Comparison of ENCODE assay signal across 9 mouse cellular contexts in genomic region chrX:73467446-73468241, GRCm38 (mm10). TPM values are rescaled to one million over a fixed set of nuclear protein-coding genes. Genes with fewer than 3 reads are reported as not detected.
A peak's percentile ranks its signal among the peaks of the same experiment; 100 is the strongest.
DNase-seq lines count a peak whose midpoint lies in the region; ATAC-seq and TF ChIP-seq lines count a peak whose summit lies in the region.
"Had no signal": no experiment of that assay in that cellular context is flagged by ENCODE, and none has a peak within 500 bp of the region (broad histone marks: within the 10 kb centered on the region; RNA-seq: fewer than 3 reads in every experiment).

No protein-coding gene starts in this region.

- 0 out of 2 replicates have a peak, but pooled peaks have one; percentile 33 for ATAC-seq in kidney, embryonic 15.5 days (replicated peaks; ENCODE audit: low FRiP score)
- no peak for ATAC-seq in liver, postnatal 0 days
- ATAC-seq in frontal cortex, adult (ENCODE audit: low TSS enrichment) = no peak

- H3K9ac ChIP-seq in kidney, embryonic 15.5 days = no peak overlapping the region
- H3K9ac ChIP-seq in liver, postnatal 0 days (replicated peaks) = no peak overlapping the region

- no peak for DNase-seq in kidney, adult 18-20 months
- DNase-seq in brain, embryonic 14.5 days (ENCODE audit: low read depth) = peak; percentile 9
- DNase-seq in heart, adult 9 months (ENCODE audit: low spot score in 2 of 2) = peak; percentile 50 to 61
- DNase-seq in liver, postnatal 0 days = no peak
- DNase-seq in spleen, postnatal 4 days (ENCODE audit: low spot score in 2 of 2) = no peak
- DNase-seq in MN1 (ENCODE audit: low spot score) = no peak
- DNase-seq: thymus, postnatal 14 days had no signal

- no peak for TF ChIP-seq POLR2A in brain, embryonic 14.5 days (IDR thresholded peaks at IDR 0.05; ENCODE audit: borderline replicate concordance, extremely low read depth, insufficient read depth, insufficient read length, poor library complexity, severe bottlenecking)

- TF ChIP-seq EP300 in liver, postnatal 0 days (IDR thresholded peaks at IDR 0.05; ENCODE audit: low read depth) = no peak

- 0 out of 2 replicates have a peak overlapping the region, but pooled peaks have one; percentile 41 for H3K27ac ChIP-seq in kidney, embryonic 15.5 days
- peak overlapping the region; percentile 60 for H3K27ac ChIP-seq in liver, postnatal 0 days (ENCODE audit: low read depth)

- no peaks in the 10 kb centered on the region for H3K4me1 ChIP-seq in kidney, embryonic 15.5 days
- no peaks in the 10 kb centered on the region for H3K4me1 ChIP-seq in liver, postnatal 0 days (ENCODE audit: insufficient read depth)

- H3K4me3 ChIP-seq in kidney, embryonic 15.5 days (replicated peaks) = no peak overlapping the region
- H3K4me3 ChIP-seq in liver, postnatal 0 days (ENCODE audit: low read depth, low read length) = no peak overlapping the region

- H3K9me3 ChIP-seq in kidney, embryonic 15.5 days (replicated peaks) = no peaks in the 10 kb centered on the region
- no peaks in the 10 kb centered on the region for H3K9me3 ChIP-seq in liver, postnatal 0 days (ENCODE audit: low read length)

- WGBS in kidney, embryonic 15.5 days = 64% methylated on average over 5 of the region's 5 CpGs
- 72% methylated on average over 4 of the region's 5 CpGs for WGBS in liver, postnatal 0 days (ENCODE audit: insufficient replicate concordance)

- TF ChIP-seq CTCF in brain, embryonic 14.5 days (IDR thresholded peaks at IDR 0.05; ENCODE audit: borderline replicate concordance, extremely low read depth, insufficient read depth, insufficient read length) = no peak
- no peak for TF ChIP-seq CTCF in liver, postnatal 0 days (IDR thresholded peaks at IDR 0.05; ENCODE audit: low read depth)

- no peaks in the 10 kb centered on the region for H3K36me3 ChIP-seq in kidney, embryonic 15.5 days
- H3K36me3 ChIP-seq in liver, postnatal 0 days (replicated peaks; ENCODE audit: insufficient read depth, low read length) = no peaks in the 10 kb centered on the region

- peaks cover 22% of the 10 kb centered on the region; the same call in 1 of the 2 replicates for H3K27me3 ChIP-seq in kidney, embryonic 15.5 days
- no peaks in the 10 kb centered on the region for H3K27me3 ChIP-seq in liver, postnatal 0 days (ENCODE audit: insufficient read depth, low read length)

- H3K4me2 ChIP-seq in kidney, embryonic 15.5 days = no peak overlapping the region
- no peak overlapping the region for H3K4me2 ChIP-seq in liver, postnatal 0 days (ENCODE audit: low read depth, low read length)

RNA-seq across cellular contexts. Expression of gene Haus7, which starts 8.8 kb away (rescaled TPM):
- polyA plus RNA-seq in kidney, embryonic 15.5 days (2015; fragmentation: Nextera tagmentation; extraction: Ambion mirVana) = 66.0 and 71.5 TPM in 2 replicates
- polyA plus RNA-seq in brain, embryonic 14.5 days (2012; rRNA removed) = 45.6 and 50.0 TPM in 2 replicates
- polyA plus RNA-seq in liver, postnatal 0 days (2015; fragmentation: Nextera tagmentation; extraction: Ambion mirVana) = 22.1 and 25.3 TPM in 2 replicates

RNA-seq across cellular contexts. Expression of gene Bgn, which starts 15.8 kb away (rescaled TPM):
- polyA plus RNA-seq in kidney, embryonic 15.5 days (2015; fragmentation: Nextera tagmentation; extraction: Ambion mirVana) = 90.8 and 96.4 TPM in 2 replicates
- 39.3 and 83.1 TPM in 2 replicates for polyA plus RNA-seq in brain, embryonic 14.5 days (2012; rRNA removed)
- polyA plus RNA-seq in liver, postnatal 0 days (2015; fragmentation: Nextera tagmentation; extraction: Ambion mirVana) = 17.4 and 18.3 TPM in 2 replicates

RNA-seq across cellular contexts. Expression of gene Trex2, which starts 32.5 kb away (rescaled TPM):
- polyA plus RNA-seq in kidney, embryonic 15.5 days (2015; fragmentation: Nextera tagmentation; extraction: Ambion mirVana) = 0.26 TPM in 1 of 2 replicates, not detected in the other
- 0.11 and 0.18 TPM in 2 replicates for polyA plus RNA-seq in brain, embryonic 14.5 days (2012; rRNA removed)
- polyA plus RNA-seq in liver, postnatal 0 days (2015; fragmentation: Nextera tagmentation; extraction: Ambion mirVana) = not detected in 2 replicates

RNA-seq across cellular contexts. Expression of gene Atp2b3, which starts 35.2 kb away (rescaled TPM):
- polyA plus RNA-seq in kidney, embryonic 15.5 days (2015; fragmentation: Nextera tagmentation; extraction: Ambion mirVana) = 0.31 and 0.36 TPM in 2 replicates
- polyA plus RNA-seq in brain, embryonic 14.5 days (2012; rRNA removed) = 7.9 and 13.7 TPM in 2 replicates
- not detected in 2 replicates for polyA plus RNA-seq in liver, postnatal 0 days (2015; fragmentation: Nextera tagmentation; extraction: Ambion mirVana)

RNA-seq across cellular contexts. Expression of gene Zfp92, which starts 56.7 kb away (rescaled TPM):
- polyA plus RNA-seq in kidney, embryonic 15.5 days (2015; fragmentation: Nextera tagmentation; extraction: Ambion mirVana) = 0.06 TPM in 1 of 2 replicates, not detected in the other
- polyA plus RNA-seq in brain, embryonic 14.5 days (2012; rRNA removed) = 1.2 and 1.3 TPM in 2 replicates
- not detected in 2 replicates for polyA plus RNA-seq in liver, postnatal 0 days (2015; fragmentation: Nextera tagmentation; extraction: Ambion mirVana)

Comparison
In these comparisons a context has a peak if more than half of its experiments do, and no peak if none do; other contexts are left out.
1. DNase-seq: peak in brain, embryonic 14.5 days (single experiment) and heart, adult 9 months (2 of 2); none in kidney, adult 18-20 months (single experiment), liver, postnatal 0 days (single experiment), spleen, postnatal 4 days (0 of 2) and MN1 (single experiment).